Mouse (Mus musculus) midbrain, embryonic 13.5 days (tissue): ENCODE measurements at regions not wholly inside any gene's neighbourhood (a gene's known extent, or its start where the extent isn't known, plus 50 kb on each side); places are given as distances from the start of the nearest gene placed in this dataset.

Experiments
- ATAC-seq: fragments of 200-750 bp; cut with Nextera tagmentation; 2 replicates; pipeline ENCODE4 v1.8.0; 2017; ENCODE audit warnings: mild to moderate bottlenecking, moderate TSS enrichment, moderate library complexity
- H3K27ac ChIP-seq: fragments of 300-500 bp; sonication (generic); 2 replicates; pipeline ENCODE4 v1.5.1; 2015; ENCODE audit warnings: inconsistent platforms, mild to moderate bottlenecking, moderate library complexity
- H3K27me3 ChIP-seq: fragments of 300-500 bp; sonication (generic); 2 replicates; pipeline ENCODE4 v1.6.1; 2015; ENCODE audit warnings: mild to moderate bottlenecking, inconsistent platforms
- H3K36me3 ChIP-seq: fragments of 300-500 bp; sonication (generic); 2 replicates; pipeline ENCODE4 v1.6.1; 2015; ENCODE audit warnings: mild to moderate bottlenecking, inconsistent platforms
- H3K4me1 ChIP-seq: fragments of 300-500 bp; sonication (generic); replicated peaks from 2 replicates; pipeline ENCODE4 v1.6.1; 2015; ENCODE audit warnings: inconsistent platforms
- H3K4me2 ChIP-seq: fragments of 300-500 bp; sonication (generic); replicated peaks from 2 replicates; pipeline ENCODE4 v1.6.1; 2015; ENCODE audit warnings: moderate library complexity, mild to moderate bottlenecking, inconsistent platforms
- H3K4me3 ChIP-seq: fragments of 300-500 bp; sonication (generic); replicated peaks from 2 replicates; pipeline ENCODE4 v1.5.1; 2015; ENCODE audit warnings: mild to moderate bottlenecking, inconsistent platforms
- H3K9ac ChIP-seq: fragments of 300-500 bp; sonication (generic); replicated peaks from 2 replicates; pipeline ENCODE4 v1.6.1; 2015; ENCODE audit warnings: mild to moderate bottlenecking, inconsistent platforms
- H3K9me3 ChIP-seq: fragments of 300-500 bp; sonication (generic); 2 replicates; pipeline ENCODE4 v1.6.1; 2016; ENCODE audit warnings: mild to moderate bottlenecking, inconsistent platforms
- WGBS: fragments of 180-500 bp; shearing (Covaris S2); methylation state at CpG from one replicate; pipeline ENCODE4 v1.1.7; 2015; 5-methylcytosine and 5-hydroxymethylcytosine counted together

DNA sequence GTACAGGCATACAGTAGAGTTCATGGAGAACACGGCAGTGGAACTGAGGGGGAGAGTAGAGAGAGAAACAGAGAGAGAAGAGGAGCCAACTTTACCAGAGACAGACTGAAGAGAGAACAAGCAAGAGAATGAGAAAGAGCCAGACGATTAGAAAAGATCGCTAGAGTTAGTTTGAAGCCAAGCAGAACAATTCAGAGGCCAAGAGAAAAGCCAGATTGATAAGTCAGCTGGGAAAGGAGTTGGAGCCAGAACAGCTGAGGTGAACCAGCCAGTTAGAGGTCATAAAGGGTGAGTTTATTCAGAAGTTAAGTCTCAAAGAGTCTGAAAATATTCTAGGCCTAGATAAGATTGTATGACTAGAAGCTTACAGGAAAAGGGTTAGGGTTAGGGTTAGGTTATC lies 281.7 kb downstream of the Trim52 start:
- WGBS, result 91% methylated on average over 3 of the region's 3 CpGs
- ATAC-seq, result no peak
- no peaks in the 10 kb centered on the region for H3K36me3 ChIP-seq
- no peaks in the 10 kb centered on the region for H3K9me3 ChIP-seq
- H3K27ac ChIP-seq, result no peak overlapping the region
- no peak overlapping the region for H3K4me3 ChIP-seq
- no peak overlapping the region for H3K4me2 ChIP-seq
- H3K4me1 ChIP-seq, result no peaks in the 10 kb centered on the region
- H3K27me3 ChIP-seq, result no peaks in the 10 kb centered on the region
- H3K9ac ChIP-seq, result no peak overlapping the region

DNA sequence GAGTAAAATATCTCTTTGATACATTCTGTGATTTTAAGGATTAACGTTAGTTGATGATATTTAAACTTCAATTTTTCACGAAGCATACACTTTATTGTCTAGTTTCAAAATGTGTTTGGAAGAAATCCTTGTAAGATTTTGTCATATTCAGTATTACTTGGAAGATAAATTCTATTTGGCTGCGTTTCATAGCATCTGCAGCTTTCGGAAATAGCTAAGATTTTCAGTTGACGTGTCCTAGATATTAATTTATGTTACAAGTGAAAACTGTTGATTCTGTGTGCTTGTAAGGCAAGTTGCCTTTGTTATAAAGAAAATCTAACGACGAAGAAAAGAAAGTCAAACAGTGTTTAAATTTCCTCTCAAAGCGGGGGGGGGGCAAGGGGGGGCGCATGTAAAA lies 284.5 kb downstream of the Trim52 start:
- no peak overlapping the region for H3K27ac ChIP-seq
- no peaks in the 10 kb centered on the region for H3K4me1 ChIP-seq
- H3K9ac ChIP-seq, result no peak overlapping the region
- no peaks in the 10 kb centered on the region for H3K9me3 ChIP-seq
- H3K27me3 ChIP-seq, result no peaks in the 10 kb centered on the region
- no peak for ATAC-seq
- WGBS, result 93% methylated on average over 9 of the region's 9 CpGs
- H3K4me2 ChIP-seq, result no peak overlapping the region
- no peaks in the 10 kb centered on the region for H3K36me3 ChIP-seq
- no peak overlapping the region for H3K4me3 ChIP-seq

DNA sequence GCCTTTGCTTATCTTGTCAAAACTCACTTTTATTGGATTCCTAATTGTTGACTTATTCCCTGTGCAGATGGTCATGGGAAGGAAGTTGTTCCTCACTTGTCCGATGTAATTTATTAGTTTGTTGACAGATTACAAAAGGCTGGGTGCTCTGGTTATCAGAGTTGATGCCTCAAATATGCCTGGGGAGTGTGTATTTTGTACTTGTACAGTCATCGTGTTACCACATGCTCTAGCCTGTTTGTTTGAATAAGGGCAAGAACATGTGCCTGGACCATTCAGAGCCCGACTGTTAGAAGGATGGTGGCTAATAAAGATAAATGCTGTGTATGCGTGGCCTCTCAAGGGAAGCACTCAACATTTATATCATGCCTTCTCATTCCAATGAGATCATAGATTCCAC lies 288.0 kb downstream of the Trim52 start:
- Histone ChIP-seq H3K4me1 (no peaks in the 10 kb centered on the region), H3K4me2 (no peak overlapping the region), H3K36me3 (no peaks in the 10 kb centered on the region), H3K27ac (no peak overlapping the region), H3K4me3 (no peak overlapping the region), H3K27me3 (no peaks in the 10 kb centered on the region), H3K9me3 (no peaks in the 10 kb centered on the region), H3K9ac (no peak overlapping the region)
- WGBS, result 85% methylated on average over 4 of the region's 4 CpGs
- ATAC-seq, result no peak

DNA sequence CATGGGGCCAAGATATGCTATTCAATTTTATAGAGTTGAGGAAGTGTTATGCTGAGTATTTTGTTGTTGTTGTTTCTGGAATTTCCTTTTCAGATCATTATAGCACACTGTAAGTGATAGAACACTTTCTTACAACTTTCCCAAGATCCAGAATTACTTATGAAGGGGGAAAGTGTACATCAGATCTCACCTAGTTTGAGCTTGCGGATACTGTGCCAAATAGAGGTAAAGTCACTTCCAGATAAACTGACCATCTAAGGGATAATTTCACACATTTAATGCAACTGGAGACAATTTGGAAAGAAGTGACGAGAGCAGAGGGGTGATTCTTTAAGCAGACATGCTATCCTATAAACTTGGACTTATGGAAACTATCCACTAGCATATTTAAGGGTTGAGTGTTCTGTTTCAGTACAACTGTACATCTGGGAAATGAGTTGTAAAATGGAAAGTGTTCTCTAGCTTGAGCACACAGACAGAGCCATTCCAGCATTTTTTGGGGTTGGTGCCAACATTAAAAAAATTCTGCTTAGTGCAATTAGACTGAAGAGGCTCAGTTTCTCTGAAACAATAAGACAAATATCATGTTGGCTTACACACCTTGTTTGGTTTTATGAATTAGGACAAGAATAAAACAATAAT lies 307.0 kb downstream of the Trim52 start:
- Histone ChIP-seq H3K9ac (no peak overlapping the region), H3K4me1 (no peaks in the 10 kb centered on the region), H3K36me3 (no peaks in the 10 kb centered on the region), H3K9me3 (no peaks in the 10 kb centered on the region), H3K27ac (no peak overlapping the region), H3K4me3 (no peak overlapping the region), H3K4me2 (no peak overlapping the region), H3K27me3 (no peaks in the 10 kb centered on the region)
- ATAC-seq, result no peak
- WGBS, result 90% methylated on average over 2 of the region's 2 CpGs

DNA sequence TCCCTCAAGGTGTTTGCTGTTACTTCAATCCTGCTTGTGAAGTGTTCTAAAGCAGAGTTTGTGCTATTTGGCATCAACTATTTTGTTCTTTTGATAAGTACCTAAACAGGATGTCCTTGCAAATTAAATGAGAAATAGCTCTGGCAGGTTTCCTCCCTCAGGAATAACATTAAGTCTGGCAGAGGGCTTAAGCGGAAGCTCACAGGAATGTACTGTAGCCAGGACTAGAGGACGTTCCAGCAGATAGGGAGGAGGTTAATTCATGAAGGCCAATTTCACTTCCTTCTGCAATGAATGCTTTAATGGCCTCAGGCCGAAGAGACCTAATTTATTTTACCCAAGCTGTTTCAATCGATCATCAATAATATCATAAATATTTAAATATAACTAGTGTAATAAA lies 318.7 kb downstream of the Trim52 start:
- Histone ChIP-seq H3K4me1 (no peaks in the 10 kb centered on the region), H3K27me3 (no peaks in the 10 kb centered on the region), H3K36me3 (no peaks in the 10 kb centered on the region), H3K4me3 (no peak overlapping the region), H3K4me2 (no peak overlapping the region), H3K9me3 (no peaks in the 10 kb centered on the region), H3K9ac (no peak overlapping the region), H3K27ac (no peak overlapping the region)
- 69% methylated on average over 4 of the region's 4 CpGs for WGBS
- no peak for ATAC-seq

DNA sequence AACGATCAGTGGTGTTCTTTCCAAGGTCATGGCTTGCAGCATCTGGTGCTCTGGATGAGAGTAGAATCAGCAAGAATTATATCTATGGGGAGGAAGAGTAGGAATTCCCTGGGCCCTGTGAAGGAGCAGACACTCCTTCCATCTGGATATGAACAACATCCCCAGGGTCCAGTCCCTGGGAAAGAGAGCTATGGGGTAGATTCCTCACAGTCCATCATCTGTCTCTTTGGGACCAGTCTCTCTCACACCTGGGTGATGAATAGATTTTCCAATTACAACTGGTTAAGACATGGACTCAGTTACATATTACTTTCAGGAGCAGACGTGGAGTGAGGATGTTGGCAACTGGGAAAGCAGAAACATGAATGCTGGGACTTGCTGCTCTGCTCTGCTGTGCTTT lies 322.6 kb downstream of the Trim52 start:
- Histone ChIP-seq H3K27me3 (no peaks in the 10 kb centered on the region), H3K4me2 (no peak overlapping the region), H3K36me3 (no peaks in the 10 kb centered on the region), H3K4me1 (no peaks in the 10 kb centered on the region), H3K4me3 (no peak overlapping the region), H3K9ac (no peak overlapping the region), H3K9me3 (no peaks in the 10 kb centered on the region), H3K27ac (no peak overlapping the region)
- 93% methylated on average over 2 of the region's 2 CpGs for WGBS
- ATAC-seq, result no peak

DNA sequence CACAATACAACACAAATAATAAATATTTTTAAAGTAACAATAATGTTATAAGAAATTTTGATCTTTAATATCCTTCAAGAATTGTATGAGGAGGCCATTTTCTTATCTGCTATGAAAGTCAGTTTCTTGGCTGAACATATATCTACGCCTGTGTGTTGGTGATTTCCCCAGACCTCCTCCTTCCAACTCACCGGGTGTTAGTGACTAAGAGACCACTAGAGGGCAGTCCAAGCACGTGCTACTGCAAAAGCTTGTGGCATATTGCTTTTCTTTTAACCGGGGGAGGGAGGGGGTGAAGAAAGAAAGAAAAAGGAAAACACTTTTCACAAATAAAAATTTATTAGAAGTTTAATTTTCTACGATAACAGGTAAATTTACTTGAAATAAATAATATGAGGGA lies 333.3 kb downstream of the Trim52 start:
- 17% methylated on average over 5 of the region's 5 CpGs for WGBS
- no peaks in the 10 kb centered on the region for H3K9me3 ChIP-seq

DNA sequence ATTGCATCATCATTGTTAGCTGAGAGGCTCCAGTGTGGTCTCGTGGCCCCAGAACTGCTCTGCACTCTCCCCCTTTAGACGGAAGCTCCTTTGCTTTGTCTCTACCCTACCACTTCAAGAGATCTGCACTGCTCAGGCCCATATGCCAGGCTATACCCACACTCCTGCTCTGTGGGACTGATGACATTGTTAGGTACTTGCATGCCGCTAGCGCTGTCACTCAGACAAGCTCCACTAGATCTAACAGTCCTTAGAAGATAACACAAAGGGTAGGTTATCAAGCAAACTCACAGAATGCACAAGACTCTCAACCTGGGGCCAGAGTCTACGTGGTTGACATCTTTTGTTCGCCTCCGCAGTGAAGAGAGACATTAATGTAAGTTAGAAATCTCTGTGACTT lies 383.1 kb downstream of the Trim52 start:
- H3K9ac ChIP-seq, result no peak overlapping the region
- H3K4me2 ChIP-seq, result no peak overlapping the region
- ATAC-seq, result 0 out of 2 replicates have a peak, but pooled peaks have one; percentile 60
- H3K9me3 ChIP-seq, result no peaks in the 10 kb centered on the region
- H3K4me1 ChIP-seq, result no peaks in the 10 kb centered on the region
- no peak overlapping the region for H3K4me3 ChIP-seq
- no peaks in the 10 kb centered on the region for H3K27me3 ChIP-seq
- no peaks in the 10 kb centered on the region for H3K36me3 ChIP-seq
- 86% methylated on average over 7 of the region's 7 CpGs for WGBS
- H3K27ac ChIP-seq, result no peak overlapping the region

More for the DNA sequence above, 333.3 kb downstream of the Trim52 start:
- peak; percentile 75; the same call in 1 of the 2 replicates for ATAC-seq
- Histone ChIP-seq H3K9ac (no peak overlapping the region), H3K27ac (no peak overlapping the region), H3K4me1 (no peaks in the 10 kb centered on the region), H3K4me2 (no peak overlapping the region), H3K4me3 (no peak overlapping the region), H3K36me3 (no peaks in the 10 kb centered on the region), H3K27me3 (no peaks in the 10 kb centered on the region)

DNA sequence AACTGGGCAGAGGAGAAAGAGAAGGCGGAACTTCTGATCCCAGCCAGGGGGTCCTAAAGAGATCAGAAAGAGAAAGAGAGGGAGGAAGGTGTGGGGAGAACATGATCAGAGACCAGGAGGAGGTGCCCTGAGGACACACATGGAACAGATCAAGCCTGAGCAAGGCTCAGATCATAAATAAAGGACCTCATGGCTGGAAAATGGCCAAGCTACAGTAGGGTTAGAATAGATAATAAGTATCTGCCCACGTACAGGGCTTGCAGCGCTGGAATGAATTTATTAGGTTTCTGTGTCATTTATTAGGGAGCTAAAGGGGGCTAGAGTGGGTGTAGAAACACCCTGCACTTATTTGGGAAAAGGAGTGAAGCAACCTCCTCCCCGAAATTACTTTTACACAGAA lies 385.4 kb downstream of the Trim52 start:
- WGBS, result 91% methylated on average over 4 of the region's 4 CpGs
- Histone ChIP-seq H3K27me3 (no peaks in the 10 kb centered on the region), H3K27ac (no peak overlapping the region)

DNA sequence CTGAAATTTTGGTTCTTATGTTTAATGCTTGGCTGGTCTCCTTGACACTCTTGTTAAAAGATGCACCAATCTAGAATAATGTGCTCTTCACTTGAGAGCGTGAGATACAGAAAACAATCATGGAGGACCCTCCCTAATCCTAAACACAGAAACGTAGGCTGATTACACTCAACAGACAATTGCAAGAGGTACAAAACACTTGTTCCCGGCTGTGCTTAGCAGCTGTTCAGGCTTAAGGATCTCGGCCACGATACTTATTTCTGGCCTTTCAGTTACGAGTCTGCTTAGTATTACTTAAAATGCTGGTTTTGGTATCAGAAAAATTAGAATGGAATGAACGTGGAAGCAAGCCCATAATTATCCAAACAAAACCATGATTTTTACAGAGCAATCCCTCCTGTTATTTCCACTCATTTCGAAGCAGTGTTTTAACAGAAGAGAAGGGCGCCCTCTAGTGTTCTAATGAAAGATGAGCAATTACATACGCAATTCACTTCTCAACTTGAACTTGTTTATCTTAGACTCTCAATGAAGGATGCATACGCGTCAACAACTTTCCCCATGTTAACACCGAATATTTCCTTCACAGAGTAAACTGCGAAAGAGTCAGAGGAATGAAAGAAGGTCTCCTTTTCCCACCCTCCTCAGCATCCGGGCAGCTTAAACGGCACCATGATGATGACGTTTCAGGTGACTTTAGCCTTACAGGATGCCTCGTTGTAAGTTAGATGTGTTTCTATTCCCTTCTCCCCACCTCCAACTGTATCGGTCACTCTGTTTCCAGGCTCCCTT lies 394.5 kb downstream of the Trim52 start:
- peak; percentile 71 for ATAC-seq
- H3K9ac ChIP-seq, result no peak overlapping the region

More for the DNA sequence above, 385.4 kb downstream of the Trim52 start:
- Histone ChIP-seq H3K4me1 (no peaks in the 10 kb centered on the region), H3K9me3 (no peaks in the 10 kb centered on the region), H3K4me3 (no peak overlapping the region), H3K36me3 (no peaks in the 10 kb centered on the region), H3K9ac (no peak overlapping the region), H3K4me2 (no peak overlapping the region)
- no peak for ATAC-seq

DNA sequence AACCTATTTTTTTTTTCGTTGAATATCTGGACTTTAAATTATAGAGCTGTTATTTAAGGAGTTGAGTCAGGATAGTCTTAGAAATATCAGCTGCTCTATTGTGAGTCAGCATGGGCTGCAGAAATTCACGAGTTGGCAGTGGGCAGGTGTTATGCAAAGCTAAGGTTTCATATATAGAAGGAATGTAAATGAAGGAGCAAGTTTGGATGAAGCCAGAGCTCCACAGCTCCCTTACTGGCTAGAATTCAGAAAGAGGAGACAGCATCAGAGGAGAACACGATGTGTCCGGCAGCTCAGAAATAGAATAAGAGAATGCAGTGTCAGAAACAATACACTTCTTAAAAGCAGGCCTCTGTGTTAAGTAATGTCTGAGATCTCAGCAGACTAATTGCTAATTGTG lies 400.9 kb downstream of the Trim52 start:
- no peak for ATAC-seq
- Histone ChIP-seq H3K4me3 (no peak overlapping the region), H3K9me3 (no peaks in the 10 kb centered on the region), H3K27me3 (no peaks in the 10 kb centered on the region), H3K27ac (no peak overlapping the region), H3K4me1 (no peaks in the 10 kb centered on the region), H3K4me2 (no peak overlapping the region), H3K9ac (no peak overlapping the region), H3K36me3 (no peaks in the 10 kb centered on the region)
- WGBS, result 70% methylated on average over 4 of the region's 4 CpGs

More for the DNA sequence above, 394.5 kb downstream of the Trim52 start:
- Histone ChIP-seq H3K4me3 (peak overlapping the region; percentile 19), H3K9me3 (no peaks in the 10 kb centered on the region), H3K4me2 (peak overlapping the region; percentile 41), H3K4me1 (no peaks in the 10 kb centered on the region; the same call in 1 of the 2 replicates), H3K36me3 (no peaks in the 10 kb centered on the region), H3K27ac (no peak overlapping the region), H3K27me3 (no peaks in the 10 kb centered on the region)
- WGBS, result 34% methylated on average over 19 of the region's 19 CpGs

DNA sequence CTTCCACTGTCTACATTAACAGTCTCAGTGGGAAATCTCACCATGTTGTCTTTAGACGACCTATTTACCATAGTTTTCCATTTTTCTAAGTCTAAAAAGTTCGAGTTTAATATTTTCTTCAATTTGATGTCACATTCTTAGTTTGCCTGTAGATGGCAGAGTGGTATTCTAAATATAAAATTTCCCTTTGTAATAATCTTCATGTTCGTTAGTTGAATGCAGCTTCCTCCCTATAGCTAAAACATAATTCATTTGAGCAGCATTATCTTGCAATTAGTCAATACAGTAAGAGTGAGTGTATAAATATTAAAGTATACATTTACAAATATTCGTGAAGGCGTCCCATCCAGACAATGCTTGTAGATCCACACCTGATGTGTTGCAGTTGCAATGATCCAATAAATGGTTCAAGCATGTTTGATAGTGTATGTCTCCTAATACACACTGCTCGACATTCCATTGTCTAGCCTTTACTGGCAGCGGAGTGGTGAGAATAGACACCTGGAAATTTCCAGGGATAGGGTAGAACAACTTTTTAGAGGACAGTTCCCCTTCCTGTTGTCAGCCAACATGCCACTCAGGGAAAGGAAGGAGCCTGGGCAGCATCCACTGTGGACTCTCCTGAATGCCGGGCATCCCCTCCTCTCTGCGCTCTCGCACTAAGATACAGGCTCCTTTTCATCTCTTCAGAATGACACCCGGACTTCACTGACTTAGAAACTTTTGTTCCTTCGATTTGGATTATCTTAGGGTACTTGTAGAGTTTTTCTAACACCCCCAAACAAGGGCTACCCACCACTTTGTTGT lies 412.8 kb downstream of the Trim52 start:
- Histone ChIP-seq H3K27me3 (no peaks in the 10 kb centered on the region), H3K4me2 (no peak overlapping the region), H3K9ac (no peak overlapping the region), H3K9me3 (no peaks in the 10 kb centered on the region), H3K4me1 (no peaks in the 10 kb centered on the region), H3K36me3 (no peaks in the 10 kb centered on the region), H3K27ac (no peak overlapping the region), H3K4me3 (no peak overlapping the region)
- 72% methylated on average over 12 of the region's 12 CpGs for WGBS
- no peak for ATAC-seq
